In genomic region chr17:56762769-56763731, GRCm38 (mm10) we compare ENCODE assay signal across 8 mouse cellular contexts. TPM values are rescaled to one million over a fixed set of nuclear protein-coding genes. Genes with fewer than 3 reads are reported as not detected.
DNase-seq lines count a peak whose midpoint lies in the region; ATAC-seq and TF ChIP-seq lines count a peak whose summit lies in the region.

No protein-coding gene starts in this region.

- peak overlapping the region; percentile 89 for H3K27ac ChIP-seq in heart, embryonic 16.5 days (ENCODE audit: low read length)

- H3K36me3 ChIP-seq in heart, embryonic 16.5 days (ENCODE audit: control insufficient read depth, insufficient read depth), result peaks cover 13% of the 10 kb centered on the region

- H3K4me3 ChIP-seq in heart, embryonic 16.5 days (ENCODE audit: low read length), result no peak overlapping the region
- H3K4me3 ChIP-seq in lung, adult 2 months (replicated peaks; ENCODE audit: extremely low read depth, low read depth, low read length), result no peak overlapping the region

- ATAC-seq in heart, embryonic 16.5 days (replicated peaks; ENCODE audit: extremely low read depth, insufficient read depth, low FRiP score), result no peak
- peak; percentile 45; the same call in 1 of the 2 replicates for ATAC-seq in neutrophil, adult 5-6 weeks (ENCODE audit: extremely low read depth, insufficient number of reproducible peaks, low FRiP score, poor library complexity, severe bottlenecking)

- peaks cover 25% of the 10 kb centered on the region for H3K4me1 ChIP-seq in heart, embryonic 16.5 days (ENCODE audit: control insufficient read depth, insufficient read depth, low read length)
- peaks cover 7% of the 10 kb centered on the region; the same call in 1 of the 2 replicates for H3K4me1 ChIP-seq in lung, adult 2 months (ENCODE audit: control insufficient read depth, insufficient read depth, low read length)

- peak overlapping the region; percentile 78 for H3K4me2 ChIP-seq in heart, embryonic 16.5 days (ENCODE audit: low read depth, low read length)

- peak; percentile 77 for TF ChIP-seq CTCF in lung, adult 2 months (IDR thresholded peaks at IDR 0.05; ENCODE audit: insufficient read depth, low read length)

- peak overlapping the region; percentile 72 for H3K9ac ChIP-seq in heart, embryonic 16.5 days (ENCODE audit: low read length)

- 39% methylated on average over 27 of the region's 27 CpGs for WGBS in heart, embryonic 16.5 days
- 38% methylated on average over 27 of the region's 27 CpGs for WGBS in lung, adult 2 months

- DNase-seq in CD4-positive helper T cell, adult 2 months (ENCODE audit: low read depth, low spot score), result peak; percentile 79
- DNase-seq in Muller cell, postnatal 12 days (ENCODE audit: inconsistent ontology term), result peak; percentile 40
- peak; percentile 72 for DNase-seq in embryo, embryonic 9.5 days (ENCODE audit: extremely low spot score)
- peak; percentile 63 to 71 for DNase-seq in kidney, postnatal 25 days
- peak; percentile 47 for DNase-seq in lung, adult 2 months
- no peak for DNase-seq in gastrocnemius, adult 8-10 months (ENCODE audit: low spot score in 2 of 2)

- no peak for TF ChIP-seq POLR2A in lung, adult 2 months (IDR thresholded peaks at IDR 0.05; ENCODE audit: borderline replicate concordance, extremely low read depth, low read depth, low read length)

- H3K27me3 ChIP-seq in heart, embryonic 16.5 days (ENCODE audit: control insufficient read depth, insufficient read depth, low read length), result no peaks in the 10 kb centered on the region; the same call in 1 of the 2 replicates

- H3K9me3 ChIP-seq in heart, embryonic 16.5 days (replicated peaks; ENCODE audit: control insufficient read depth, low read length), result 0 out of 2 replicates have a peak, but pooled peaks cover 5% of the 10 kb centered on the region

RNA-seq across cellular contexts. Expression of gene Dus3l, which starts 1.5 kb away (rescaled TPM):
- 31.7 and 34.9 TPM in 2 replicates for polyA plus RNA-seq in heart, embryonic 16.5 days (2015; fragmentation: Nextera tagmentation; extraction: Ambion mirVana)
- 81.7 and 84.5 TPM in 2 replicates for polyA plus RNA-seq in lung, adult 2 months (2012; rRNA removed)
- total RNA-seq in neutrophil, adult 5-6 weeks (2017), result 25.9 and 27.0 TPM in 2 replicates
- 10 to 100 TPM; 12.6 to 17.4 (median 15.4) TPM for total RNA-seq in gastrocnemius, adult 8-10 months (2022)

RNA-seq across cellular contexts. Expression of gene Nrtn, which starts 5.7 kb away (rescaled TPM):
- polyA plus RNA-seq in heart, embryonic 16.5 days (2015; fragmentation: Nextera tagmentation; extraction: Ambion mirVana), result 21.2 and 23.9 TPM in 2 replicates
- 17.3 and 23.2 TPM in 2 replicates for polyA plus RNA-seq in lung, adult 2 months (2012; rRNA removed)
- total RNA-seq in neutrophil, adult 5-6 weeks (2017), result not detected in 2 replicates
- total RNA-seq in gastrocnemius, adult 8-10 months (2022), result 1 to 10 TPM; 1.9 to 5.0 (median 3.5) TPM

RNA-seq across cellular contexts. Expression of gene Prr22, which starts 7.0 kb away (rescaled TPM):
- polyA plus RNA-seq in heart, embryonic 16.5 days (2015; fragmentation: Nextera tagmentation; extraction: Ambion mirVana), result 0.59 and 1.2 TPM in 2 replicates
- 1.6 and 2.2 TPM in 2 replicates for polyA plus RNA-seq in lung, adult 2 months (2012; rRNA removed)
- 0.25 and 0.58 TPM in 2 replicates for total RNA-seq in neutrophil, adult 5-6 weeks (2017)
- total RNA-seq in gastrocnemius, adult 8-10 months (2022), result under 1 TPM in 1 of 4 experiments, not detected in 3; 0.12 TPM

RNA-seq across cellular contexts. Expression of gene Vmac, which starts 45.2 kb away (rescaled TPM):
- polyA plus RNA-seq in heart, embryonic 16.5 days (2015; fragmentation: Nextera tagmentation; extraction: Ambion mirVana), result 12.8 and 14.6 TPM in 2 replicates
- polyA plus RNA-seq in lung, adult 2 months (2012; rRNA removed), result 31.9 and 32.4 TPM in 2 replicates
- total RNA-seq in neutrophil, adult 5-6 weeks (2017), result 10.7 and 10.8 TPM in 2 replicates
- total RNA-seq in gastrocnemius, adult 8-10 months (2022), result 1 to 10 TPM; 1.8 to 3.1 (median 2.4) TPM

RNA-seq across cellular contexts. Expression of gene Ndufa11, which starts 45.5 kb away (rescaled TPM):
- polyA plus RNA-seq in heart, embryonic 16.5 days (2015; fragmentation: Nextera tagmentation; extraction: Ambion mirVana), result 1,043 and 1,129 TPM in 2 replicates
- polyA plus RNA-seq in lung, adult 2 months (2012; rRNA removed), result 348 and 393 TPM in 2 replicates
- 31.2 and 33.6 TPM in 2 replicates for total RNA-seq in neutrophil, adult 5-6 weeks (2017)
- total RNA-seq in gastrocnemius, adult 8-10 months (2022), result 100 to 1,000 TPM; 325 to 413 (median 358) TPM

Comparison
In these comparisons a context has a peak if more than half of its experiments do, and no peak if none do; other contexts are left out.
1. DNase-seq: peak in CD4-positive helper T cell, adult 2 months (single experiment), Muller cell, postnatal 12 days (single experiment), embryo, embryonic 9.5 days (single experiment), kidney, postnatal 25 days (2 of 2) and lung, adult 2 months (single experiment); none in gastrocnemius, adult 8-10 months (0 of 2).